Mouse (Mus musculus) mature B cell (primary cell): ENCODE measurements around the gene Msl2.

Experiments used
- in situ Hi-C: fragments of 300-500 bp; cut with MboI; formaldehyde crosslinking; loops from 2 replicates; pipeline ENCODE4 v1.14.3; 2019

Msl2 gene

DNA sequence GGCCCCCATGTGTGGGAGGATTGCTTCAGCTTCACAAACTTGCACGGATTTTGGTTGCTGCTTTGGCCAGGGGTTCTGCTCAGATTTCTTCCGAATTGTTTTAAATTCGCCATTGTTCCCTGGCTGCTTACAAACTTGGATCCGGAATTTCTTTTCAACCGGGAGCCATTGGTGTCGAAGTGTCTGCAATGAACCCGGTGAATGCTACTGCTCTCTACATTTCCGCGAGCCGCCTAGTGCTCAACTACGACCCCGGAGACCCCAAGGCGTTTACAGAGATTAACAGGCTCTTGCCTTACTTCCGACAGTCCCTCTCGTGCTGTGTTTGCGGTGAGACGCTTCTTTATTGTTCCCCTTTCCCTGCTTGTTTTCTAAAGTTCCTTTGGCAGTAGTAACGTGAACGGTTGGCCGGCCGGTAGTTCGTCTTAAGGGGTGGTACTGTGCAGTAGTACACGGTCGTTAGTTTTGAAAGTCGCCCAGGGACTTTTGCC is 1.2 kb downstream of the Msl2 start:
- in situ Hi-C loops, result no loop called here

DNA sequence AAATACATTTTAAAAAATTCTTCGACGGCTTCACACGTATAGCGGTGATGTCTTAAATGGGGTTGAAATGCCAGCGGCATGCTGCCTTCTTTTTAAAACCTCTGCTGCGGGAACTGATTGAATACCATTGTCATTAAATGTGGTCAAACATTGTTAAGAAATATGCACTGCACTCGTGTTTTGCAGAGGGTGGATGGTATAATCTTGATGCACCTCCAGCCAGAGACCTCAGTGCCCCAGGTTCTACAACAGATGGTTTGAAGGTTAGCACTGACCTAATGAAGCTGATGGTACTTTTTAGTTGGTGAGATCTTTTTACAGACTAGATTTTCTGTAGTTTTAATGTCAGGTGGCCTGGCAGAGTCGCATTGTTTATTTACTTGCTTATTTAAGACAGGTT is 1.8 kb downstream of the Msl2 start:
- in situ Hi-C loops, result no loop called here

- in situ Hi-C loops, result no loop called here
Observed at GRCm38 (mm10) chr9:101076095-101076875, 2.4 kb downstream of the Msl2 start.

DNA sequence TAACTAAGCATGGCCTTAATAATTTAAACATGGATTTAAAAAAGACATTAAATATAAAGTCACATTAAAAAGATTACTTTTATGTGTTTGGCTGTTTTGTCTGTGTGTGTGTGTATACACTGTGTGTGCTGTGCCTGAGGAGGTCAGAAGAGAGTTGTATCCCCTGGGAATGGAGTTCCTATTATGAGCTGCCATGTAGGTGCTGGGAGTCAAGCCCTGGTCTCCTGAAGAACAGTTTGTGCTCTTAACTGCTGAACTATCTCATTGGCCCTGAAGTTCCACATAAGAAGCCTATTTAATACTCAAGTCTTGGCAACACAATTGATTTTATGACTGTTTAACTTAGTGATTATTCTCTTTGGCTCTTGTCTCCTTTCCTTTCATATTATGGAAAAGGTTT is 3.6 kb downstream of the Msl2 start:
- in situ Hi-C loops, result no loop called here

DNA sequence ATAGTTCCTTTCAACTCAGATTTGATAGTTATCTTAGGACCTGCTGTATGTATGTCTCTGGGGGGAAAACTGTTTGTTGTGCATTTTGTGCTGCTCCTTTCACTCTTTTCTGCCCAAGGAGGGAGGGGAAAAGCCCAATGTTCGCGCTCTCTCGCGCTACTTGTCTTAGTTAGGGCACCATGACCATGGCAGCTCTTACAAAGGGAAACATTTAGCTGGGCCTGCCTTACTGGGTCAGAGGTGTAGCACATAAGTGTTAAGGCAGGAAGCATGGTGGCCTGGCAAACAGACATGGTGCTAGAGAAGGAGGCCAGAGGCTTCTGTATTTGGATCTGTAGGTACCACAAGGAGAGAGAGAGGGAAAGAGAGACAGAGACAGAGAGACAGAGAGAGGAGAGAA is 4.7 kb downstream of the Msl2 start:
- in situ Hi-C loops, result no loop called here

GRCm38 (mm10) chr9:101080046-101080685 is 6.3 kb downstream of the Msl2 start:
- in situ Hi-C loops, result no loop called here

DNA sequence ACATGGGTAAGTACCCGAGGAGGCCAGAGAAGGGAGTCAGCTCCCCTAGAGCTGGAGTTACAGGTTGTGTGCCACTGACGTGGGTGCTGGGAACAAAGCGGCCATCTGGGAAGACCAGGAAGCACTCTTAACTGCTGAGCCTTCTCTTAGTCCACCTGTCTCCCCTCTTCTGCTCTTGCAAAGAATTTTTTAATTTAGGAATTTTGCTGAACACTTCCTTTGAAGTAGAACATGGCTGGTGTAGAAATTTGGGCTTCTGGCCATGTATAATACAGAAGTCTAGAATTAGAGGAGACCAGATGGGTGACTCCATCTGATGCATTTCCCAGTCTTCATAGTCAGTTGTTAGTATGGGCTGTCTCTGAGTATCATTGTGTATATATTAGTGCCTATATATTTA is 9.8 kb downstream of the Msl2 start:
- in situ Hi-C loops, result no loop called here

- in situ Hi-C loops, result no loop called here
Observed at GRCm38 (mm10) chr9:101095425-101095824, 21.5 kb downstream of the Msl2 start.

DNA sequence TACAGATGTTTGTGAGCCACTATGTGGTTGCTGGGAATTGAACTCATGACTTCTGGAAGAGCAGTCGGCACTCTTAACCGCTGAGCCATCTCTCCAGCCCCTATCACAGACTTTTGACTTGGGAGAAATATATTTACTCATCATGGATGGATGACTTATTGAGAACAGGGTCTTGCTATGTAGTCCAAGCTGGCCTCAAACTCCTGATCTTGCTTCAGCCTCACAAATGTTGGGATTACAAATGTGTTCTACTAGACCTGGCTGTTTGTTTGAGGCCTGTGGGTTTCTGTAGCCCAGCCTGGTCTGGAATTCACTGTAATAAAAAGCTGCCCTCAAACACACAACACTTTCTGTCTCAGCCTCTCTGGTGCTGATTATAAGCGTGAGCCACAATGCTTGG is 22.6 kb downstream of the Msl2 start:
- in situ Hi-C loops, result no loop called here

DNA sequence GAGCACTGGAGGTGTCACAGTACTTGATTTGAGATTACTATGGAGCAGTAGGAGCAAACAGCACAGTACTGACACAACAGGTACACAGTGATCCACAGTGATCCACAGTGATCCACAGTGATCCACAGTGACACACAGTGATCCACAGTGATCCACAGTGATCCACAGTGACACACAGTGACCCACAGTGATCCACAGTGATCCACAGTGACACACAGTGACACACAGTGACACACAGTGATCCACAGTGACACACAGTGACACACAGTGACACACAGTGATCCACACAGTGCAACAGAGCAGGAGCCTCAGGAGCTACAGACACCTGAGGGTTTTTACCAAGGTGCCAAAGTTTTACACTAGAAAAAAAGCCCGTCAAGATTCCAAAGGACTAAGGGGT is 23.6 kb downstream of the Msl2 start:
- in situ Hi-C loops, result no loop called here

DNA sequence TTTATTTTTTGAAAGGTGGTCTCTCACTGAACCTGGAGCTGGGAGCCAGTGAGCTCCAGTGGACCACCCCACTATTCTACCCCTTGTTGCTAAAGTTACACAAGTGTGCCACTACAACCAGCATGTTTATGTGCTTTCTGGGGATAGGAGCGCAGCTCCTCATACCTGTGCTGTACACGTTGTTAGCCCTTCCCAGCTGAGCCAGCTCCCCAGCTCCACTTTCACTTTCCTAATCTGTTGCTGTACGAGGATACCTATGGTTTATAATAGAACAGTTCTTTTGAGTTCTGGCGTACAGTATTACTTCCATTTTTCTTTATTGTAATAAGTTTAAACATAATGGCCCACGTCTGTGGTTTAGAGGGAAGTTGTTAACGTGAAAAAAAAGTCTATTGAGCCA is 25.5 kb downstream of the Msl2 start:
- in situ Hi-C loops, result no loop called here

DNA sequence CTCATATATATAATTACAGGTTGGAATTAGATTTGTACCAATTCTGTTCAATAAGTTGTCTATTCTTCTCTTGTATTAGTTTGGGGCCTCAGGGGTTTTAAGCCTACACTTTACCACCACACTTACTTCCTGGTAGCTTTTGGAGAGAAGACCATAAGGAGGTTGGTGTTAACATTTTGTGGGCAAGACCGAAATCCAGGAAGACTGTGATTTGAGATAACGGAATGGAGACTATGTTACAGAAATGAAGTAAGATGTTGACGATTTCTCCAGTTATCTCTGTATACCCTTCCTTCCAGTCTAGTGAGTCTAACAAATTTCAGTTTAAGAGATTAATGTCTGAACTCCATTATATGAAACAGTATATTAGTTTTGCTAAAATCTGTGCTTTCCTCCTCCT is 26.3 kb downstream of the Msl2 start:
- in situ Hi-C loops, result no loop called here

- in situ Hi-C loops, result no loop called here
Observed at GRCm38 (mm10) chr9:101101547-101101946, 27.6 kb downstream of the Msl2 start.

DNA sequence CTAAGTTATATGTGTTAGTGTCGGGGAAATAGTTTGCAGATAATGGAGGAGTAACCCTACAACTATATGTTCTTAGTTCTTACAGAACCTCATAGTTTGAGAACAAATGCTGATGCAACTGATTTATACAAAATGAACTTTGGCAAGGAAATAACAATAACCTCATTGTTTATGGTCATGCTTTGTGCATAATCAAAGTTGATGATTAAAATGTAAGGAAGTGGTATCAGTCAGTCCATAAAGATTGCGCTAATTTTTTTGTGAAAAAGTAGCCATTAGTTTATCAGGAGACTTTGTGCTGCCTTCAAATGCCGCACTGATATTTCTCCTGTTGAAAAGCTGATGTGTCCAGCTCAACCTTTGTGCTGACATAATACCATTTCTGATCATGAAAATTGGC is 28.4 kb downstream of the Msl2 start:
- in situ Hi-C loops, result no loop called here

- in situ Hi-C loops, result no loop called here
Observed at GRCm38 (mm10) chr9:101104931-101105330, 31.0 kb downstream of the Msl2 start.

GRCm38 (mm10) chr9:101105735-101106134 is 31.8 kb downstream of the Msl2 start:
- in situ Hi-C loops, result no loop called here

- in situ Hi-C loops, result no loop called here
Observed at GRCm38 (mm10) chr9:101107386-101107785, 33.5 kb downstream of the Msl2 start.

- in situ Hi-C loops, result no loop called here
Observed at GRCm38 (mm10) chr9:101110013-101110412, 36.1 kb downstream of the Msl2 start.

DNA sequence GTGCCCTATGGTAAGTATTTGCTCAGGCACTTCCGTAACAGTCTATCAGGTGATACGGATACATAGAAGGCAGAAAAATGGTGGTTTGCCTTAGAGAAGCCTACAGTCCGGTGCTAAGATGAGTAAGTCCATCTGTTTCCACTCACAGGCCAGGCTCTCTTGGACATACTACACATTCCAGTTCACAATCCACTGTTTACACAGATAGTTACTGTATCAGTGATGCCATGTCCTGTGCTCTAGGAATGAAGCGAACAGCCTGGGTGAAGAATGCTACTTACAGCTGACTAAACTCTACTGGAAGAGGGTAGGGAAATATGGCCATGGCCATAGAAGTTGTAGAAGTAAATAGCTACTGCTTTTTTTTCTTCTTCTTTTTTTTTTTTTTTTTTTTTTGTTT is 39.4 kb downstream of the Msl2 start:
- in situ Hi-C loops, result no loop called here

DNA sequence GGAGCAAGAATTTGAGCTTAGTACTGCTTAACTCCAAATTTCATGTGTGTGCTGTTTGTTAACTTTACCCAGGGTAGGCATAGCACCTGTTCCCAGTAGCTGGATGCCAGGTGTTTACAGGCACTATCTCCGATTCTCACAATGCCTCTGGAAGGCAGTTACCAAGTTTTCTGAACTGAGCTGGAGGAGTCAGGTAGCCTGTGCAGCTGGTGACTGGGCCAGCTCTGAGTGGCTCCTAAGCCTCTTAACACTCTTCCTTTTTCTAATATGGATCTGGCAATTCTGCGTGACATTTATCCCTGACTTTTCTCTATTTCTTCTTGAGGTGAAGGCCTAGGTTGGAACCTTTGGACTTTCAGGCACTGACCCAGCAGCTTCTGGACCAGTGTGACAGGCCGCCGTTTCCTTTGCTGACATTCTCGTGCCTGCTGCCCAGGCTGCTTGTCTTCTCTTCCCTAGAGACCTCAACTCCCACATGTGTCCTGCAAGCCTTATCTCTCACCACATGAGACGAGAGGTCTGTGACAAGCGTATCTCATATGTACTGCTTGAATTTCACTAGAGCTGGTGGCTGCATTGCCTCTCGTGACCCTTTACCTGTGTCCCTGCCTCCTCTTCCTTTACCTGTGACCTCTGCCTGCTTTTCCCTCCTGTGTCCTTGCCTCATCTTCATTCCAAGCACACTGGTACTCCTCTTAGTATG is 40.4 kb downstream of the Msl2 start:
- in situ Hi-C loops, result no loop called here

- in situ Hi-C loops, result no loop called here
Observed at GRCm38 (mm10) chr9:101143635-101144034, 69.7 kb downstream of the Msl2 start.

DNA sequence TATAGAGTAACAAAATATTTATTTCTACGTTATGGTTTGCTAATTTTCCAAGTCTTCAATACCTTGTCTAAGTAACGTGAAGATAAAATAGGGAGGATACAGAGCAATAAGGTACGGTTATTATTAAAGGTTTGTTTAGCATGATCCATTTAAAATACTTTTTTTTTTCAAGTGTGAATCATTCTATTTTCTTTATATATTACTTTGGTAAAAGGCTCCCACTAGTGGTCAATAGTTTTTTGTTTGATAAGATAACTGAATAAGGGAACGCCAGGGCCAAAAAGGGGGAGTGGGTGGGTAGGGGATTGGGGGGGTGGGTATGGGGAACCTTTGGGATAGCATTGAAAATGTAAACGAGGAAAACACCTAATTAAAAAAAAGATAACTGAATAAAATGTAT is 79.0 kb downstream of the Msl2 start:
- in situ Hi-C loops, result loop anchor here (10.0 kb wide), 1 partner anchor 698 kb away; no protein-coding TSS in a partner anchor
